Mouse (Mus musculus) retina, adult 2 months (tissue): ENCODE data around the gene Slc36a3.
"Not testable (repeated sequence)": the region's sequence is repeated elsewhere in the genome, so short reads cannot be mapped to it uniquely, and the experiment has no call there.

ENCODE experiments used
- DNase-seq: peaks from one replicate; pipeline ENCODE4 v3.0.0-alpha.2; 2012; ENCODE audit warnings: low read depth, low spot score

The Slc36a3 gene

GRCm38 (mm10) chr11:55144011-55144410, 7.5 kb downstream of the Slc36a3 start:
- DNase-seq = no peak

GRCm38 (mm10) chr11:55141502-55141901, 10.0 kb downstream of the Slc36a3 start:
- DNase-seq = no peak

GRCm38 (mm10) chr11:55137646-55138045, 13.9 kb downstream of the Slc36a3 start:
- no peak for DNase-seq

- no peak for DNase-seq
Observed at GRCm38 (mm10) chr11:55136770-55137547, 14.5 kb downstream of the Slc36a3 start.

- no peak for DNase-seq
Observed at GRCm38 (mm10) chr11:55134871-55135270, 16.6 kb downstream of the Slc36a3 start.

GRCm38 (mm10) chr11:55134407-55134806, 17.1 kb downstream of the Slc36a3 start:
- DNase-seq = no peak

- no peak for DNase-seq
Observed at GRCm38 (mm10) chr11:55133204-55133603, 18.3 kb downstream of the Slc36a3 start.

- no peak for DNase-seq
Observed at GRCm38 (mm10) chr11:55131946-55132345, 19.6 kb downstream of the Slc36a3 start.

- no peak for DNase-seq
Observed at GRCm38 (mm10) chr11:55131077-55131742, 20.3 kb downstream of the Slc36a3 start.

- no peak for DNase-seq
Observed at GRCm38 (mm10) chr11:55128411-55128810, 23.1 kb downstream of the Slc36a3 start.

GRCm38 (mm10) chr11:55127937-55128336, 23.6 kb downstream of the Slc36a3 start:
- DNase-seq = no peak

- no peak for DNase-seq
Observed at GRCm38 (mm10) chr11:55126663-55127062, 24.8 kb downstream of the Slc36a3 start.

GRCm38 (mm10) chr11:55121430-55121829, 30.1 kb downstream of the Slc36a3 start:
- no peak for DNase-seq

- DNase-seq = no peak
Observed at GRCm38 (mm10) chr11:55120821-55121271, 30.7 kb downstream of the Slc36a3 start.

GRCm38 (mm10) chr11:55120279-55120678, 31.2 kb downstream of the Slc36a3 start:
- DNase-seq = no peak

GRCm38 (mm10) chr11:55117031-55117430, 34.5 kb downstream of the Slc36a3 start:
- DNase-seq = no peak

GRCm38 (mm10) chr11:55116004-55116403, 35.5 kb downstream of the Slc36a3 start:
- no peak for DNase-seq

- no peak for DNase-seq
Observed at GRCm38 (mm10) chr11:55114291-55114690, 37.2 kb downstream of the Slc36a3 start.

GRCm38 (mm10) chr11:55113861-55114250, 37.7 kb downstream of the Slc36a3 start:
- DNase-seq = not testable (repeated sequence)

GRCm38 (mm10) chr11:55113209-55113860, 38.2 kb downstream of the Slc36a3 start:
- DNase-seq = no peak

- no peak for DNase-seq
Observed at GRCm38 (mm10) chr11:55110566-55111169, 40.8 kb downstream of the Slc36a3 start.
